Mouse (Mus musculus) layer of hippocampus, adult 18-20 months (tissue): Measurements from ENCODE around the gene Zbtb8a. TPM values are rescaled to one million over a fixed set of nuclear protein-coding genes. Genes with fewer than 3 reads are reported as not detected.
A peak's percentile ranks its signal among the peaks of the same experiment; 100 is the strongest.

Experiments
- DNase-seq, 2 experiments: peaks; one replicate each; pipeline ENCODE4 v3.0.0; 2022; ENCODE audit warnings: low spot score in 2 of 2
- total RNA-seq, 2 experiments: library from RNA; stranded (reverse); gene quantifications; 2 replicates each; pipeline ENCODE4 v1.2.3; 2021

The Zbtb8a gene
- total RNA-seq, 2 experiments from 2014 or later, result 3.2 to 3.5 TPM

GRCm38 (mm10) chr4:129335216-129336074 lies 42.5 kb downstream of the Zbtb8a start, which contains the start of the genes Rbbp4 and Zbtb8os:
Rbbp4 (minus strand) TSS chr4:129335370.
Zbtb8os (plus strand) TSS chr4:129335695.
- DNase-seq, result peak; percentile 98

- no peak for DNase-seq
Measured at GRCm38 (mm10) chr4:129334677-129335215, 43.2 kb downstream of the Zbtb8a start.

GRCm38 (mm10) chr4:129332846-129333245 lies 45.1 kb downstream of the Zbtb8a start:
- DNase-seq, result no peak

GRCm38 (mm10) chr4:129326191-129326590 lies 51.7 kb downstream of the Zbtb8a start:
- DNase-seq, result no peak

- peak; percentile 13 to 50 for DNase-seq
Measured at GRCm38 (mm10) chr4:129324756-129325155, 53.2 kb downstream of the Zbtb8a start.

- no peak for DNase-seq
Measured at GRCm38 (mm10) chr4:129323491-129323890, 54.4 kb downstream of the Zbtb8a start.

GRCm38 (mm10) chr4:129322042-129322441 lies 55.9 kb downstream of the Zbtb8a start:
- no peak for DNase-seq

GRCm38 (mm10) chr4:129320876-129321275 lies 57.0 kb downstream of the Zbtb8a start:
- DNase-seq, result no peak

- DNase-seq, result no peak
Measured at GRCm38 (mm10) chr4:129313886-129314285, 64.0 kb downstream of the Zbtb8a start.

GRCm38 (mm10) chr4:129307936-129308335 lies 70.0 kb downstream of the Zbtb8a start:
- no peak for DNase-seq

GRCm38 (mm10) chr4:129304306-129304705 lies 73.6 kb downstream of the Zbtb8a start:
- DNase-seq, result no peak

- no peak for DNase-seq
Measured at GRCm38 (mm10) chr4:129303816-129304215, 74.1 kb downstream of the Zbtb8a start.

Other genes with a start within 250 kb of the Zbtb8a start
- 10 to 100 TPM; 75.5 to 84.2 TPM for gene Fndc5, start 241.1 kb downstream of the Zbtb8a start, total RNA-seq
- 10 to 100 TPM; 32.6 to 35.4 TPM for gene S100pbp, start 188.4 kb downstream of the Zbtb8a start, total RNA-seq
- gene Yars, start 188.4 kb downstream of the Zbtb8a start, total RNA-seq, result 10 to 100 TPM; 78.5 to 81.1 TPM
- 1 to 10 TPM; 6.4 to 7.5 TPM for gene C77080, start 116.7 kb downstream of the Zbtb8a start, total RNA-seq
- gene Sync, start 90.5 kb downstream of the Zbtb8a start, total RNA-seq, result under 1 TPM; 0.99 TPM
- gene Rbbp4, start 42.7 kb downstream of the Zbtb8a start, total RNA-seq, result 100 to 1,000 TPM; 124 to 134 TPM
- gene Zbtb8os, start 42.4 kb downstream of the Zbtb8a start, total RNA-seq, result 10 to 100 TPM; 27.4 to 31.6 TPM
- 1 to 10 TPM; 5.3 to 6.0 TPM for gene Zbtb8b, start 62.7 kb upstream of the Zbtb8a start, total RNA-seq
- gene Bsdc1, start 83.5 kb upstream of the Zbtb8a start, total RNA-seq, result 10 to 100 TPM; 63.0 to 63.5 TPM
- not detected for gene Tssk3, start 112.9 kb upstream of the Zbtb8a start, total RNA-seq
- not detected for gene Fam229a, start 113.1 kb upstream of the Zbtb8a start, total RNA-seq
- 10 to 100 TPM; 72.5 to 76.6 TPM for gene Marcksl1, start 135.5 kb upstream of the Zbtb8a start, total RNA-seq
- 10 to 100 TPM; 36.9 to 43.0 TPM for gene Hdac1, start 164.6 kb upstream of the Zbtb8a start, total RNA-seq
- 1 to 10 TPM; 3.4 to 3.9 TPM for gene Lck, start 195.5 kb upstream of the Zbtb8a start, total RNA-seq
- under 1 TPM; 0.51 to 0.74 TPM for gene Fam167b, start 200.4 kb upstream of the Zbtb8a start, total RNA-seq
- gene Eif3i, start 222.5 kb upstream of the Zbtb8a start, total RNA-seq, result 100 to 1,000 TPM; 127 to 131 TPM
- 10 to 100 TPM; 73.7 to 79.8 TPM for gene Tmem234, start 222.6 kb upstream of the Zbtb8a start, total RNA-seq
- 1 to 10 TPM; 5.6 to 6.2 TPM for gene Dcdc2b, start 236.1 kb upstream of the Zbtb8a start, total RNA-seq
- 10 to 100 TPM; 36.2 to 37.4 TPM for gene Iqcc, start 241.0 kb upstream of the Zbtb8a start, total RNA-seq
- 10 to 100 TPM; 55.7 to 59.1 TPM for gene Ccdc28b, start 245.8 kb upstream of the Zbtb8a start, total RNA-seq